Mouse (Mus musculus) liver, embryonic 14.5 days (tissue): ENCODE data around the gene Tyrobp. TPM values are rescaled to one million over a fixed set of nuclear protein-coding genes. Genes with fewer than 3 reads are reported as not detected.
A peak's percentile ranks its signal among the peaks of the same experiment; 100 is the strongest.

Experiments
- ATAC-seq: fragments of 200-750 bp; cut with Nextera tagmentation; 2 replicates; pipeline ENCODE4 v1.8.0; 2017; ENCODE audit warnings: moderate number of reproducible peaks, mild to moderate bottlenecking, moderate library complexity; ENCODE audit not compliant: insufficient read depth
- DNase-seq, 3 experiments: peaks; one replicate each; pipeline ENCODE4 v3.0.0-alpha.2; 2012 to 2013; ENCODE audit warnings: low read depth in 3 of 3, low spot score in 3 of 3
- H3K27ac ChIP-seq: fragments of 300-500 bp; sonication (generic); 2 replicates; pipeline ENCODE4 v1.5.1; 2014; ENCODE audit warnings: moderate library complexity, mild to moderate bottlenecking, control low read depth, inconsistent platforms
- H3K27me3 ChIP-seq: fragments of 300-500 bp; sonication (generic); 2 replicates; pipeline ENCODE4 v1.6.1; 2014; ENCODE audit warnings: mild to moderate bottlenecking, low read length, moderate library complexity; ENCODE audit not compliant: control insufficient read depth, insufficient read depth
- H3K36me3 ChIP-seq: fragments of 300-500 bp; sonication (generic); replicated peaks from 2 replicates; pipeline ENCODE4 v1.6.1; 2014; ENCODE audit warnings: low read depth; ENCODE audit not compliant: control insufficient read depth, insufficient read depth
- H3K4me1 ChIP-seq, 2 experiments: fragments of 200-500 bp in 1 of 2; fragments of 300-500 bp in 1 of 2; sonication (generic) in 1 of 2; replicated peaks; 2 replicates each; pipeline ENCODE4 v1.6.1; 2012 to 2014; ENCODE audit warnings: antibody characterized with exemption in 1 of 2, inconsistent platforms in 1 of 2, low read length in 1 of 2; ENCODE audit not compliant: control insufficient read depth in 2 of 2, insufficient read depth in 2 of 2
- H3K4me2 ChIP-seq: fragments of 300-500 bp; sonication (generic); 2 replicates; pipeline ENCODE4 v1.6.1; 2014; ENCODE audit warnings: low read depth, mild to moderate bottlenecking, control low read depth, moderate library complexity
- H3K4me3 ChIP-seq, 2 experiments: fragments of 200-500 bp in 1 of 2; fragments of 300-500 bp in 1 of 2; sonication (generic) in 1 of 2; 2 replicates each; pipeline ENCODE4 v1.5.1; 2012 to 2014; ENCODE audit warnings: low read depth in 2 of 2, low read length in 2 of 2, mild to moderate bottlenecking in 2 of 2, control low read depth in 1 of 2, inconsistent platforms in 1 of 2, moderate library complexity in 1 of 2; ENCODE audit not compliant: insufficient read depth in 1 of 2
- H3K9ac ChIP-seq: fragments of 300-500 bp; sonication (generic); replicated peaks from 2 replicates; pipeline ENCODE4 v1.6.1; 2014; ENCODE audit warnings: mild to moderate bottlenecking, control low read depth, moderate library complexity
- H3K9me3 ChIP-seq: fragments of 300-500 bp; sonication (generic); 2 replicates; pipeline ENCODE4 v1.6.1; 2016; ENCODE audit warnings: low read length, mixed read lengths; ENCODE audit not compliant: control insufficient read depth
- CTCF ChIP-seq: IDR thresholded peaks from 2 replicates; pipeline ENCODE4 v1.5.1; 2016; ENCODE audit warnings: antibody characterized with exemption, low read depth, control low read depth
- EP300 ChIP-seq: IDR thresholded peaks from 2 replicates; pipeline ENCODE4 v1.6.1; 2016; ENCODE audit warnings: antibody characterized with exemption, low read depth
- WGBS: fragments of 180-500 bp; shearing (Covaris S2); extraction: QIAGEN DNeasy Blood & Tissue Kit; methylation state at CpG from one replicate; pipeline ENCODE4 v1.1.7; 2014; ENCODE audit not compliant: insufficient replicate concordance; 5-methylcytosine and 5-hydroxymethylcytosine counted together
- polyA plus RNA-seq, 2 experiments: library from polyadenylated mRNA; depleted of rRNA in 1 of 2; stranded (reverse) in 1 of 2; unstranded in 1 of 2; fragments of >200 nt; fragmentation: Nextera tagmentation in 1 of 2; extraction: Ambion mirVana in 1 of 2; gene quantifications; 2 replicates each; pipeline versions ENCODE4 v1.2.1 to v1.2.3; 2012 to 2014

The Tyrobp gene
- polyA plus RNA-seq, 2 experiments: 78.3 to 113 TPM

DNA sequence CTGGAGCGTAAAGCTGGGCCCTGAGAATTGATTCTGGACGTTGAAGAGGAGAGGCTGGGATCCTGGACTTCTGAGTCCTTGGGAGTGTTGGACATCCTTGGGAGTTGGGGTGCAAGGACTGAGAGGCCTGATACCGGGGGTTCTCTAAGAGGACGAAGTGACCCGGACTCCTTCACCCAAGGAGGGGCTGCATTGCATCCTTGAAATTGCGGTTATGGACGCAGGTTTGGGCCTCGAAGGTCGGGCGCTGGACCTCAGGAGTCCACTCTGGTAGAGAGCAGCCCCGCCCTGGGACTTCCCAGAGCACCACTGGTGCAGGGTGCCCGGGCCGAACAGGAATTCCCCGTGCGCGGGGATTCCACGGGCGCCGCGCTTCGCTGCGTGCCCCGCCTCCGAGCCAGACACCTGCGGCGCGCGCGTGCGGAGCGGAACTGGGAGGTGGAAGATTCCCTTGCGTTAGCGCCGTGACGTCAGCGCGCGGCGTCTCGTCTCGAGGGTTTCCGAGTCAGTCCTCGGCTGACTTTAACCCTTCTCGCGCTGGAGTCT is 8.4 kb downstream of the Tyrobp start:
- H3K4me1 ChIP-seq: peaks cover 0 to 17% of the 10 kb centered on the region in 2 experiments; a peak in 3 of 4 replicates
- peak overlapping the region; percentile 81 for H3K4me2 ChIP-seq
- TF ChIP-seq CTCF: no peak
- TF ChIP-seq EP300: no peak
- under 1% methylated on average over 45 of the region's 45 CpGs for WGBS
- peak; percentile 47 to 55 (median 47) for DNase-seq
- H3K36me3 ChIP-seq: no peaks in the 10 kb centered on the region
- H3K27ac ChIP-seq: no peak overlapping the region
- no peaks in the 10 kb centered on the region for H3K9me3 ChIP-seq
- H3K9ac ChIP-seq: peak overlapping the region; percentile 37
- H3K4me3 ChIP-seq: peak overlapping the region; percentile 58 to 62
- ATAC-seq: peak; percentile 48
- H3K27me3 ChIP-seq: peaks cover 4% of the 10 kb centered on the region; the same call in 1 of the 2 replicates

DNA sequence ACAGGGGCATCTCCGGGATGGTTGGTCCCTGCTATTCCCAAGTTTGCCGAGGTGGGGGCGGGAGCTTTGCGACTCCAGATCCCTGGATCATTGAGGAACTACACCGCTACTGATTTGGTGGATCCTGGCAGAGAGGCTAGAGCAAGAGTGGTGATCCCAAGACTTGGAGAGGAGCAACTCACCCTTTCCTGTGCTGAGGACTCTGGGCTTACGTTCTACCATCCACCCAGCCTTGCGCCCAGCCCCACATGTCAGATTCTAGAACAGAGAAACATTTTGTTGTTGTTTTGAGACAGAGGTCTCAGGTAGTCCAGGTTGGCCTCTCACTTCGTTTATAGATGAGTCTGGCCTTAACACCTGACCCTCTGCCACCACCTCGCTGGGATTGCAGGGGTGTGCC is 9.0 kb downstream of the Tyrobp start:
- Histone ChIP-seq H3K27ac (no peak overlapping the region), H3K4me3 (peak overlapping the region; percentile 58 to 62), H3K4me2 (peak overlapping the region; percentile 81), H3K4me1 (peaks cover 0 to 17% of the 10 kb centered on the region in 2 experiments; a peak in 3 of 4 replicates), H3K9me3 (no peaks in the 10 kb centered on the region), H3K36me3 (no peaks in the 10 kb centered on the region), H3K27me3 (peaks cover 4% of the 10 kb centered on the region; the same call in 1 of the 2 replicates), H3K9ac (peak overlapping the region; percentile 37; the same call in 1 of the 2 replicates)
- DNase-seq (no peak), ATAC-seq (no peak)
- TF ChIP-seq EP300: no peak
- no peak for TF ChIP-seq CTCF
- 5% methylated on average over 9 of the region's 9 CpGs for WGBS

DNA sequence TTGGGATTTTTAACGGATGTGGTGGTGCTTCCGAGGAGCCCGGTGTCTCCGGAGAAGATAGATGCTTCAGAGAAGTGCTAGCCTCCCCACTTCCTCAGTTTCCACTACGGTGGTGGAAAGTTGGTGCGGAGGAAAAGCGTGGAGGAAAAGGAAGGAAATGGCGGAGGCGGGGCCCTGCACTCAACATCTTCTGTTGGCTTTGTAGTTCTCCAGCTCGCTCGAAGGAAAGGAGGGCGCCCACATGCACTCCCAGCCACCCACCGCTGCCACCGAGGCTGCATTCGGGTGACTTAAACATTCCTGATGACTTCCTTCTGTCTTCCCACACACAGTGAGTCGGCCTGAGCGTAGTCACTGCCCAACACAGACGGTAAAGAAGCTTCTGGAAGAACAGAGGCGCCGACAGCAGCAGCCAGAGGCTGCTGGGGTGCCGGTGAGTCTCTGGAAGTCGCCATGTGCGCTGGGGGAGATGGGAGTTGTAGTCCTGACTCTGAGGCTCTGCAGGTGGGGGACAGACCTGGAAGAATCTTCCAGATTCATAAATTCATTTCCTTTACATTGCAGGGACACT is 9.6 kb downstream of the Tyrobp start:
- peak overlapping the region; percentile 81 for H3K4me2 ChIP-seq
- peaks cover 4% of the 10 kb centered on the region; the same call in 1 of the 2 replicates for H3K27me3 ChIP-seq
- no peak for DNase-seq
- H3K36me3 ChIP-seq: no peaks in the 10 kb centered on the region
- no peak overlapping the region; the same call in 1 of the 2 replicates for H3K9ac ChIP-seq
- TF ChIP-seq CTCF (no peak), EP300 (no peak)
- ATAC-seq: no peak
- peak overlapping the region; percentile 58 to 62 for H3K4me3 ChIP-seq
- H3K4me1 ChIP-seq: peaks cover 0 to 17% of the 10 kb centered on the region in 2 experiments; a peak in 3 of 4 replicates
- WGBS: 17% methylated on average over 23 of the region's 23 CpGs
- no peak overlapping the region for H3K27ac ChIP-seq
- H3K9me3 ChIP-seq: no peaks in the 10 kb centered on the region

DNA sequence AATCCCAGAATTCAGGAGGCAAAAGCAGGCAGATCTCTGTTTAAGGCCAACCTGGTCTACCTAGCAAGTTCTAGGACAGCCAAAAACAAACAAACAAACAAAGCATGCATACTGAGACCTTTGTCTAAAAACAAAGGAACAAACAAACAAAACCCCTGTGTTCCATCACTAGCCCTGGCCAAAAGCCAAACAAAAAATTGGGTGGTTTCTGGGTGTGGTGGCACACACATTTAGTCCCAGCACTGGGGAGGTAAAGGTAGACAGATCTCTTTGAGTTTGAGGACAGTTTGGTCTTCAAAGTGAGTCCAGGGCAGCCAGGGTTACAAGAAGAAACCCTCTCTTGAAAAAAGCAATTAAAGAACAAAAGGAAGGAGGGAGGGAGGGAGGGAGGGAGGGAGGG is 15.8 kb downstream of the Tyrobp start:
- Histone ChIP-seq H3K9me3 (no peaks in the 10 kb centered on the region), H3K9ac (no peak overlapping the region), H3K27ac (no peak overlapping the region), H3K4me1 (no peaks in the 10 kb centered on the region), H3K36me3 (no peaks in the 10 kb centered on the region), H3K4me2 (no peak overlapping the region), H3K27me3 (no peaks in the 10 kb centered on the region), H3K4me3 (no peak overlapping the region)
- TF ChIP-seq EP300 (no peak), CTCF (no peak)
- DNase-seq (no peak), ATAC-seq (no peak)

DNA sequence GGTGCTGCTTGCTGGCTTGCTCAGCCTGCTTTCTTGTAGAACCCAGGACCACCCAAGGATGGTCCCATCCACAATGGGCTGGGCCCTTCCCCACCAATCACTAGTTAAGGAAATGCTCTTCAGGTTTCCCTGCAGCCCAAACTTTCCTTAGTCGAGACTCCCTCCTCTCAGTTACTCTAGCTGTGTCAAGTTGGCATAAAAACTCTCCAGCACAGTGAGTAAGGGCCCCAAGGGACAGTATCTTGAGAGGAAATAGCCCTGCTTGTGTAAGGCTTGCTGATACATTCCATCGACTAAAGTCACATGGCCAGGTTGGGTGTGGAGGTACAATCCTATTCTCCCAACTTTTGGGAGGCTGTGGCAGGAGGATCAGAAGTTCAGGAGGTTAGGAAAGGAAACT is 16.6 kb downstream of the Tyrobp start:
- 26% methylated on average over 2 of the region's 2 CpGs for WGBS
- Histone ChIP-seq H3K27me3 (no peaks in the 10 kb centered on the region), H3K27ac (no peak overlapping the region), H3K9ac (no peak overlapping the region), H3K4me1 (no peaks in the 10 kb centered on the region), H3K9me3 (no peaks in the 10 kb centered on the region), H3K36me3 (no peaks in the 10 kb centered on the region), H3K4me3 (no peak overlapping the region), H3K4me2 (no peak overlapping the region)
- DNase-seq (no peak), ATAC-seq (no peak)
- TF ChIP-seq EP300 (no peak), CTCF (no peak)
